Mouse (Mus musculus) lung, postnatal 0 days (tissue): Measurements from ENCODE around the gene Ddx54. TPM values are rescaled to one million over a fixed set of nuclear protein-coding genes. Genes with fewer than 3 reads are reported as not detected.

Source experiments
- ATAC-seq: fragments of 200-750 bp; cut with Nextera tagmentation; 2 replicates; pipeline ENCODE4 v1.8.0; 2017; ENCODE audit warnings: moderate library complexity
- DNase-seq: peaks from one replicate; pipeline ENCODE4 v3.0.0-alpha.2; 2016; ENCODE audit warnings: low spot score
- H3K27ac ChIP-seq: fragments of 300-500 bp; sonication (generic); 2 replicates; pipeline ENCODE4 v1.5.1; 2014; ENCODE audit warnings: antibody characterized with exemption, mild to moderate bottlenecking, low read length, mixed read lengths
- H3K27me3 ChIP-seq: fragments of 300-500 bp; sonication (generic); replicated peaks from 2 replicates; pipeline ENCODE4 v1.6.1; 2014; ENCODE audit warnings: low read length, mixed read lengths; ENCODE audit not compliant: insufficient read depth
- H3K36me3 ChIP-seq: fragments of 300-500 bp; sonication (generic); 2 replicates; pipeline ENCODE4 v1.6.1; 2014; ENCODE audit warnings: low read length, mixed read lengths; ENCODE audit not compliant: insufficient read depth
- H3K4me1 ChIP-seq: fragments of 300-500 bp; sonication (generic); 2 replicates; pipeline ENCODE4 v1.6.1; 2014; ENCODE audit warnings: antibody characterized with exemption, low read depth, low read length, mixed read lengths; ENCODE audit not compliant: insufficient read depth
- H3K4me2 ChIP-seq: fragments of 300-500 bp; sonication (generic); replicated peaks from 2 replicates; pipeline ENCODE4 v1.6.1; 2014; ENCODE audit warnings: low read depth, mild to moderate bottlenecking, low read length, moderate library complexity, mixed read lengths
- H3K4me3 ChIP-seq: fragments of 300-500 bp; sonication (generic); 2 replicates; pipeline ENCODE4 v1.5.1; 2014; ENCODE audit warnings: low read depth, low read length
- H3K9ac ChIP-seq: fragments of 300-500 bp; sonication (generic); replicated peaks from 2 replicates; pipeline ENCODE4 v1.6.1; 2014; ENCODE audit warnings: low read depth, mild to moderate bottlenecking
- H3K9me3 ChIP-seq: fragments of 300-500 bp; sonication (generic); 2 replicates; pipeline ENCODE4 v1.6.1; 2016; ENCODE audit warnings: low read length, mixed read lengths
- CTCF ChIP-seq: IDR thresholded peaks from 2 replicates; pipeline ENCODE4 v1.5.1; 2016; ENCODE audit warnings: antibody characterized with exemption, mild to moderate bottlenecking
- EP300 ChIP-seq: IDR thresholded peaks from 2 replicates; pipeline ENCODE4 v1.6.1; 2016; ENCODE audit warnings: antibody characterized with exemption, mild to moderate bottlenecking, control low read depth
- WGBS: fragments of 180-500 bp; shearing (Covaris S2); extraction: QIAGEN DNeasy Blood & Tissue Kit; methylation state at CpG from one replicate; pipeline ENCODE4 v1.1.7; 2014; 5-methylcytosine and 5-hydroxymethylcytosine counted together
- polyA plus RNA-seq: library from polyadenylated mRNA; unstranded; fragments of >200 nt; fragmentation: Nextera tagmentation; extraction: Ambion mirVana; gene quantifications from 2 replicates; pipeline ENCODE4 v1.2.1, GENCODE M21; 2015

Ddx54 gene
- polyA plus RNA-seq, 1 experiment from 2014 or later = 25.4 TPM

- no peak overlapping the region for H3K27ac ChIP-seq
- WGBS = 69% methylated on average over 11 of the region's 11 CpGs
- no peak overlapping the region for H3K4me2 ChIP-seq
- H3K27me3 ChIP-seq = no peaks in the 10 kb centered on the region
- peaks cover 17% of the 10 kb centered on the region for H3K4me1 ChIP-seq
- ATAC-seq = no peak
- no peak for DNase-seq
- H3K4me3 ChIP-seq = no peak overlapping the region
- no peaks in the 10 kb centered on the region for H3K36me3 ChIP-seq
- H3K9ac ChIP-seq = no peak overlapping the region
- no peak for TF ChIP-seq CTCF
- TF ChIP-seq EP300 = no peak
- no peaks in the 10 kb centered on the region for H3K9me3 ChIP-seq
Measured at GRCm38 (mm10) chr5:120570289-120570897, 42.1 kb upstream of the Ddx54 start.

DNA sequence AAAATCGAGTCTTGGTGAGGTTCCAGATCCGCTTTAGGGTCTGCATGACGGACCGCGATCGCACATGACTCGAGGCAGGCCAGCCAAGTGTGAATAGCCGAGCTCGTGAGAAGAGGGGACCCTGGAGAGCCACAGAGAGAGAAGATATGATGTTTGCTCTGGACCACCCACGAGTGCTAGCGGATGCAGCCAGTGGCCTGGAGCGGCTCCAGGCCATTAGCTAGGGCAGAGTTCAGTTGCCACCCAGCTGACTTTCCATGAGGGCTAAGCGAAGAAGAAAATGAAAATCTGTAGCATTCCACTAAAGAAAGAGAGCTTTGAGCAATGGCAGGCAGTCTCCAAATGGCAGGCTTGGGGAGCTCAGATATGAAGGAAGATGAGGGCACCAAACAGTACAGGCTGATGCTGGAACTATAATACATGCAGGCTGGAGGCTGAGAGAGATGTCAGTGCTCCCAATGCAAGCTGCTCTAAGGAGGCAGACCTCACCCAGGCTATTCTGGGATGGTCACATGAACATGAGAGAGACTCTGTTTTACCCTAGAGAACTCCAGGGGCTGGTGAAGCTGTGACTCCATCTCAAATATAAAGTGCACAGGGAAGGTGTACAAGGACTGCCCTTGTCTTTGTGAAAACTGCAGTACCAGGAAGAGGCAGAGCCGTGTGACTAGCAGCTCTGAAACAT lies 41.3 kb upstream of the Ddx54 start:
- no peak for TF ChIP-seq CTCF
- Histone ChIP-seq H3K9me3 (no peaks in the 10 kb centered on the region), H3K36me3 (no peaks in the 10 kb centered on the region), H3K4me1 (peaks cover 11% of the 10 kb centered on the region), H3K4me3 (no peak overlapping the region), H3K27ac (no peak overlapping the region), H3K4me2 (no peak overlapping the region), H3K9ac (no peak overlapping the region), H3K27me3 (no peaks in the 10 kb centered on the region)
- ATAC-seq = no peak
- WGBS = 49% methylated on average over 14 of the region's 14 CpGs
- no peak for DNase-seq

GRCm38 (mm10) chr5:120574469-120575063 lies 38.0 kb upstream of the Ddx54 start:
- no peak for TF ChIP-seq CTCF
- no peak for TF ChIP-seq EP300
- Histone ChIP-seq H3K36me3 (no peaks in the 10 kb centered on the region), H3K4me3 (no peak overlapping the region), H3K9me3 (no peaks in the 10 kb centered on the region), H3K9ac (no peak overlapping the region), H3K4me2 (no peak overlapping the region), H3K27me3 (no peaks in the 10 kb centered on the region), H3K27ac (no peak overlapping the region), H3K4me1 (peaks cover 14% of the 10 kb centered on the region)
- DNase-seq (no peak), ATAC-seq (no peak)
- 55% methylated on average over 10 of the region's 10 CpGs for WGBS

GRCm38 (mm10) chr5:120576781-120577301 lies 35.7 kb upstream of the Ddx54 start:
- no peak overlapping the region for H3K27ac ChIP-seq
- WGBS = 71% methylated on average over 11 of the region's 11 CpGs
- no peaks in the 10 kb centered on the region for H3K27me3 ChIP-seq
- peaks cover 8% of the 10 kb centered on the region for H3K4me1 ChIP-seq
- H3K9ac ChIP-seq = no peak overlapping the region
- H3K36me3 ChIP-seq = no peaks in the 10 kb centered on the region
- ATAC-seq (no peak), DNase-seq (no peak)
- no peaks in the 10 kb centered on the region for H3K9me3 ChIP-seq
- no peak for TF ChIP-seq EP300
- no peak for TF ChIP-seq CTCF
- no peak overlapping the region for H3K4me2 ChIP-seq
- H3K4me3 ChIP-seq = no peak overlapping the region

DNA sequence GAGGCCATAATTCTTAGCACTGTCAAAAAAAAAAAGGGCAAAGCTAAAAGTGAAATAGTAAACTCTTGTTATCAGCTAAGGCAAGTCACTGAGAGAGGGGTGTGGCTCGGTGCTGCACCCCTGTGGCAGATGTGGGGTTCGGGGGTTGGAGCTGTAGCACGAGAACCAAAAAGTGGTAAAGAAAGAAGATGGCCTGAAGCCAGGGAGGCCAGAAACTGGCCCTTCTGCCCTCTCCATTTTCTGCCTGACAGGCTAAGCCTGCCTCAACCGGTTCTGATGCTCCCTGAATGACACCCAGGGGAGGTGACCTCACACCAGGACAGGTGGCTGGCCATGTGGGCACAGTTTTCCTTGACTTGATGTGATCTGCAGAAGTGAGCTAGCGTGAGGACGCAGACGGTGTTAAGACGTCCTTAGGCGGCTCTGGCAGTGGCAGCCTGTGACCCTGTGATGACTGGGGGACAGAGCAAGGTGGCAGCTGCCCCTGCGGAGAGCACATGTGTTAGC lies 34.6 kb upstream of the Ddx54 start:
- 45% methylated on average over 10 of the region's 10 CpGs for whole genome bisulfite sequencing
- no peaks in the 10 kb centered on the region for H3K36me3 ChIP-seq
- H3K4me1 ChIP-seq = peaks cover 8% of the 10 kb centered on the region
- peak; percentile 7; the same call in 1 of the 2 replicates for ATAC-seq
- H3K27me3 ChIP-seq = no peaks in the 10 kb centered on the region
- H3K4me2 ChIP-seq = no peak overlapping the region
- TF ChIP-seq CTCF (peak; percentile 28), EP300 (no peak)
- no peaks in the 10 kb centered on the region for H3K9me3 ChIP-seq
- H3K9ac ChIP-seq = no peak overlapping the region
- no peak overlapping the region for H3K4me3 ChIP-seq
- no peak for DNase-seq
- H3K27ac ChIP-seq = no peak overlapping the region

DNA sequence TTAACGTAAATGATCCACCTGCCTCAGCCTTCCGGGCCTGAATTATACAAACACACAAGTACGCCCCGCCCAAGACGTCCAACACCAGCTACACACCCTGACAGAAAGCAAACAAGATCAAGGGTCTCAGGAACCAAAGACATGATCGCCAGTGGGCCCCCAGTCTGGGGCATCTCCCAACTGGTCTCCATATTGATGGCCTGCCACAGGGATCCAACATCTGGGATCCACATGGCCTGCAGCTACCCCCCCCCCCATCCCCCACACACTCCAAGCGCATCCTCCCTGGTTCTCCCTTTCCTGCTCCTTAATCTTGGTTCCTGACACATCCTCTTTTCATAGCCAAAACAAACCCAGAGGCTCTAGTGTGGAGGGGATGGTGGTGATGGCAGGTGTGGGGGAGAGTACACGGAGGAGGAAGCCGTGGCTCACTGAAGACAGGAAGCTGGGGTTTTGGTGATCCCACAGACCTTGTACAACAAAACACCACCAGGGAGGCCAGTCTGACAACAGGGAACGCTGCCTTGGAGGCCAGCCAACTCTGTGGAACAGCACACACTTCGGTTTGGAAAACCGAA lies 33.9 kb upstream of the Ddx54 start:
- Histone ChIP-seq H3K36me3 (no peaks in the 10 kb centered on the region), H3K9ac (no peak overlapping the region), H3K4me1 (peaks cover 8% of the 10 kb centered on the region), H3K4me3 (no peak overlapping the region), H3K27me3 (no peaks in the 10 kb centered on the region), H3K9me3 (no peaks in the 10 kb centered on the region), H3K27ac (0 out of 2 replicates have a peak overlapping the region, but pooled peaks have one; percentile 32), H3K4me2 (0 out of 2 replicates have a peak overlapping the region, but pooled peaks have one; percentile 14)
- TF ChIP-seq CTCF (no peak), EP300 (no peak)
- DNase-seq (peak; percentile 63), ATAC-seq (peak; percentile 46; the same call in 1 of the 2 replicates)
- 26% methylated on average over 12 of the region's 12 CpGs for WGBS
